Mouse (Mus musculus): ENCODE results near the gene Pigf.
A peak's percentile ranks its signal among the peaks of the same experiment; 100 is the strongest.

GRCm38 (mm10) chr17:87036141-87037073 lies 11.2 kb upstream of the Pigf start:
- TF ChIP-seq CTCF (conservative IDR thresholded peaks at IDR 0.05; ENCODE audit: low read length) (peak; percentile 73), POU5F1 (IDR thresholded peaks at IDR 0.05; ENCODE audit: borderline replicate concordance, low read length) (no peak)
